Mouse (Mus musculus): ENCODE results near the gene Ube2g1. TPM values are rescaled to one million over a fixed set of nuclear protein-coding genes. Genes with fewer than 3 reads are reported as not detected.
"Not testable (repeated sequence)": the region's sequence is repeated elsewhere in the genome, so short reads cannot be mapped to it uniquely, and the experiment has no call there.

The Ube2g1 gene
- total RNA-seq, 2 experiments from 2014 or later, result 47.7 to 48.6 TPM

DNA sequence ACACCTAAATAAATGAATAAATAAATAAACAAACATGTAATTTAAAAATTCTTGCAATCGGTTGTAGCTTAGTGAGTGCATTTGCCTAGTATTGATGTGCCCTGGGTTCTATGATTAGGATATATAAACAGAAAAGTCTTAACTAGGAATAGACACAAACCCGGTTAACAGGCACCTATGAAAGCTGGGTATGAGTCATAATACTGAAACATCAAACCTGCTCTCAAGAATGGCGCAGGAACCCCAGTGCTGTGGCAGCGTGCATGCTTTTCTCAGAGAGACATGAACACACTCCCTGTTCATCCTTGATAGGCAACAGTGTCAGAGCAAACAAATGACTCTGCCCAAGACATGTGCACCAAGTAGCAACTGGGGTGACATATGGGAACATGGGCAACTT lies 9.3 kb upstream of the Ube2g1 start:
- DNase-seq, result no peak

DNA sequence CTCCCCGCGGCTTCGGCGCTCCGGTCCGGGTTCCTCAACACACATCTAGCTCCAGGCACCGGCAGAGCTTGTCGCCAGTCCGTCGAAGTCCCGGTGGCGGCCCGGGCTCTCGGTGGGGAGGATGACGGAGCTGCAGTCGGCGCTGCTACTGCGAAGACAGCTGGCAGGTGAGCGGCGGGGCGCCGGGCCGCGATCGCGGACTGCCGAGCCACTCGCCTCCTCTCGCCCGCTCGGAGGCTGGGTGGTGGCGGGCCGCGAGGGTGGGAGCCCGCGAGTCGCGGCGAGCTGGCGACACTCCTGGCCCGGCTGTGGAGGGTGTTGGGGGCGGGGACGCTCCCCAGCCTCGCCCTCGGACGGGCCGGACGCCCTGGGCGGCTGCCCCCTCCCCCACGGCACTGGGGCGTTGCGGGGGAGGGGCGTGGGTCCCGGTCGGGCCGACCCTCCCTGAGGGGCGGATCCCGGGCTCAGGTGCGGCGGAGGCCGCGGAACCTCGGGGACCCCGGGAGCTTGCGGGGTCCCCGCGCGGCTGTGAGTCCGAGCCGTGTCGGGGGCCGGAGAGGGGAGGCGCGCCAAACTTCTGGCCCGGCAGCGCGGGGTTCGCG lies 487 bp downstream of the Ube2g1 start:
- DNase-seq, result peak; percentile 85

DNA sequence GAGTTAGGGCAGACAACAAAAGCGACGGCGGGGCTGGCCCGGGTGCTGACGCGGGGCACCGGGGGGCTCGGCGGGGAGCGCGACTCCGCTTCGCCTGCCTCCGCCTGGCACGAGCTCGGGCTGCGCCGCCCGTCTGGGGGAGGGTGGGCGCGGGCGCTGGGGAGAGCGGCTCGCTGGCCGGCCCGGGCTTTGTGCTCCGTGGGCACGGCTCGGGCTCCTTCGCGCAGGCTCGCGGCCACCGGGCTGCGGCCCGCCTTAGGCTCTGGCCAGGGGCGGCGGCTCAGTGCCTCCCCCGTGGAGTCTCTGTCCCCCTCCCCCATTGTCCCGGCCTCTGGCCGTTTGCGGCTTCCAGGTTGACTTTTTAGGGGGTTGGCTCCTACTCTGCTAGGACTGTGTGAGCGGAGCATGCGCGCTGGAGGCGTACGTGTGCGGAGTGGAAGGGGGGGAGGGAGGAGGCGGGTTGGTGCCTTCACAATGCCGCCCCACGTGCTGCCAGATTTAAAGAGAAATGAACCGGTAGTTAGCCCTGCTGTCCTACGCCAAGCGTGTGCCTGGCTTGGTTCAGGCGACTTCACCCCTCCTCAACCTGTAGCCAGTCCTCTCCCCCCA lies 1.1 kb downstream of the Ube2g1 start:
- peak; percentile 86 for DNase-seq

DNA sequence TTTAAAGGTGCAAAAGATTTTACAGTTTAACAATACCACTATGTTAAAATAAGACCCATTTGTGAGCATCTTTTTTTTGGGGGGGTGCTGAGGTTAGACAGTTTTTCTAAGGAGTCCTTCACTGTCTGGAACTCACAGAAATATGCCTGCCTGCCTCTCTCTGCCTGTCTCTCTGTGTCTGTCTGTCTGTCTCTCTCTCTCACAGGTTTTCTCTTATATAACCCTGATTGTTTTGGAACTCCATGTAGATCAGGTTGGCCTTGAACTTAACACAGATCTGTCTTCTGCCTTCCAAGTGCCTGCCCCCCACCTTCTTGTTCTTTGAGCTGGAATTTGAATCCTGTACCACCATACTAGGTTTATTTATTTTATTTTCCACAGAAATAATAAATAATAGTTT lies 2.2 kb downstream of the Ube2g1 start:
- no peak for DNase-seq

DNA sequence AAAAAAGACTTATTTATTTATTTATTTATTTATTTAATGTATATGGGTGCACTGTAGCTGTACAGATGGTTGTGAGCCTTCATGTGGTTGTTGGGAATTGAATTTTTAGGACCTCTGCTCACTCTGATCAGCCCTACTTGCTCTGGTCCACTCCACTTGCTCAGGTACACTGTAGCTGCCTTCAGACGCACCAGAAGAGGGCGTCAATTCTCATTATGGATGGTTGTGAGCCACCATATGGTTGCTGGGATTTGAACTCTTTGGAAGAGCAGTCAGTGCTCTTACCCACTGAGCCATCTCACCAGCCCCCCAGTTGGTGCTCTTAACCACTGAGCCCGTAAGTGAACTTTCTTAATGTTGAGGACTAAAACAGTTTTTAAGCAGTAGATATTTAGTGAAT lies 7.3 kb downstream of the Ube2g1 start:
- not testable (repeated sequence) for DNase-seq

DNA sequence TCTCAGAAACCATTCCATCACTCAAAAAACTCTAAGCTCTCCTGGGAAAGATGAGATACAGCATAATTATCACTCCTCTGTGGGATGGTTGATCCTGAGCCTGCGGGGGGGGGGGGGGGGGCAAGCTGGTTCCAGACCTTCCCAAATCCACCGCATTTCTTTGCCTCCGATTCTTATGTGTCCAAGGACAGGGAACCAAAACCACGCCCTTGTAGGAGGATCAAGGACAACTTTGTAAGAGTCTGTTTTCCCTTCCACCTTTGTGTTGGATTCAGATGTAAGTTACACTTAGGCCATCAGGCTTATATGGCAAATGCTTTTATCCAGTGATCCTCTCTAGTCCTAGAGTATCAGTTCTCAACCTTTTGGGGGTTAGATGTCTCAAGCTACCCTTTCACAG lies 8.8 kb downstream of the Ube2g1 start:
- no peak for DNase-seq

DNA sequence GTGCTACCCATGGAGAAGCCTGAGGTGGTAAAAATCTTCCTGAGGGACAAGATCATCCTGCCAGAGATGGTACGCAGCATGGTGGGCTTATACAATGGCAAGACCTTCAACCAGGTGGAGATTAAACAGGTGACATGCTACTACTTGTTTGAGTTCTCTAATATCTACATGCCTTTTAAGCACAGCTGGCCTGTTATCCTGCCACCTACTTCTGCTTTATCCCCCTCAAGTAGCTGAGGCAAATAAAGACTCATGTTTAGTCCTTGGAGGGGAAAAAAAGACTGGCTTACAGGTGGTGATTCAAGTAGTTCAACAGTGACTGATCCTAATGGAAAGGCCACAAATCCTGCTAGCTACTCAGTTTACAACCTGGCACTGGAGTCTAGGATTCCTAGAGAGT lies 11.4 kb downstream of the Ube2g1 start:
- no peak for DNase-seq

DNA sequence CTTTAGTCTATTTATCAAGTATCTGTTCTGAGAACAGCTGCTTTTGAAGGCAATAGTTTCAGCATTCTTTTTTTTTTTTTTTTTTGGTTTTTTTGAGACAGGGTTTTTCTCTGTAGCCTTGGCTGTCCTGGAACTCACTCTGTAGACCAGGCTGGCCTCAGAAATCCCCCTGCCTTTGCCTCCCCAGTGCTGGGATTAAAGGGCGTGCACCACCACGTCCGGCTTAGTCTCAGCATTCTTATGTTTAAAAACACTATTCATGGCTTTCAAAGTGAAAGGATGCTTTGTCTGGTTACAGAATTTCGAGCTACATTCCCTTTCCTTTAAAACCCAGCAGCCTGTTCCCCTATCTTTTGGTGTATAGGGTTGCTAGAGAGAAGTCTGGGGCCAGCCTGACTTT lies 35.6 kb downstream of the Ube2g1 start:
- no peak for DNase-seq

DNA sequence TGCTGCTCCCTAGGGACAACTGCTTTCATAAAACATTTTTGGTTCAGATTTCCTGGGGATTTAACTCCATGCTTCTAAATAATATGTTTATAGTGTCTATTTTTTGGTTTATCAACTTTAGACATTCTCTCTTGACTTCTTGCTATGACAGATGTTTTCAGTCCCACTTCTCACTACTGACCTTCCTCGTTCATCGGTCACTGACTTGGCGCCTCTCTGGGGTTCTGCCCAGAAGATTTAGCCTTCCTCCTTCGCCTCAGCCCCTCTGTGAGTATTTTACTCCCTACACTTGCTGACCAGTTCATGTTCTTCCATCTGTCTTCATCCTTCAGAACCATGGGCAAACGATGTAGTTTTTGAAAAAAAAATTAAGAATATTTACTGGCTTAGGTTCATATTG lies 38.3 kb downstream of the Ube2g1 start:
- no peak for DNase-seq

DNA sequence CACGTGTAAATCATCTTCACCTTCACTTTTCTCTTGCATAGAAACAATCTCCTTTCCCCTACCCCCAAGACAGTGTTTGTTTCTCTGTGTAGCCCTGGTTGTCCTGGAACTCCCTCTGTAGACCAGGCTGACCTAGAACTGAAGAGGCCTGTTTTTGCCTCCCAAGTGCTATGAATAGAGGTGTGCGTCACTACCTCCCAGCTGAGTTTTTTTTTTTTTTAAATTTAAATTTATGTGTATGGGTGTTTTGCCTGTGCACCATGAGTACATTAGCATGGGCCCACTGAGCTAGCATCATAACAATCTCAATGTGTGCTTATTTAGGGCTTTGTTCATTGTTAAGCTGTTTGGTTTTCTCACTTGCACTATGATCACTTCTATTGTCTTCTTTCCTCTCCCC lies 43.3 kb downstream of the Ube2g1 start:
- DNase-seq, result no peak

DNA sequence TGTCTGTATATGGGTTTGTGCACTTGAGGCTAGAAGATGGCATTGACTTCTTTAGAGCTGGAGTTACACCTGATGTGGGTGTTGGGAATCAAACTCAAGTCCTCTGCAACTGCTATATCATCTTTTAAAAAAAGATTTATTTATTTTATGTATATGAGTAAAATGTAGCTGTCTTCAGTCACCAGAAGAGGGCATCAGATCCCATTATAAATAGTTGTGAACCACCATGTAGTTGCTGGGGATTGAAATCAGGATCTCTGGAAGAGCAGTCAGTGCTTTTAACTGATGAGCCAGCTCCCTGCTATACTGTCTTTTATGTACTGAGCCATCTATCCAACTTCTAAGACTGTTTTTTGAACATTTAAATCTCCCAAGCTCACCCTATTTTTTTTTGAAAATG lies 52.8 kb downstream of the Ube2g1 start:
- DNase-seq, result no peak

DNA sequence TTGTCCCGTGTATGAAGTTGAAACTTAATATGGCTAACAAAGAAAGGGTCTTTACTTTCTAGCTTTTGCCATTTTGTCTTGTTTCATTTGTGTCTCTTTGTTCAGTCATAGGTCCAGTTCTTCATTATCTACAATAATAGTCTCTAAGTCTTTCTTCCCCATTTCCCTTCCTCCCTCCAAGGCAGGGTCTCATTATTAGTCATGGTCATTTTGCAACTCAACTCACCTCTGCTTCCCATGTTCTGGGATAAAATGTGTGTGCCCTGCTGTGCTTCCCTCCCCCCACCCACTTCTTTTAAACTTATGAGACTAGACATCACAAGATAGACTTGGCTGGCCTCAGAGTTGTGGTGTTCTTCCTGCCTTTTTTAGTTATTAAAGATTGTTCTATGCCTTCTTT lies 53.3 kb downstream of the Ube2g1 start:
- DNase-seq, result no peak

DNA sequence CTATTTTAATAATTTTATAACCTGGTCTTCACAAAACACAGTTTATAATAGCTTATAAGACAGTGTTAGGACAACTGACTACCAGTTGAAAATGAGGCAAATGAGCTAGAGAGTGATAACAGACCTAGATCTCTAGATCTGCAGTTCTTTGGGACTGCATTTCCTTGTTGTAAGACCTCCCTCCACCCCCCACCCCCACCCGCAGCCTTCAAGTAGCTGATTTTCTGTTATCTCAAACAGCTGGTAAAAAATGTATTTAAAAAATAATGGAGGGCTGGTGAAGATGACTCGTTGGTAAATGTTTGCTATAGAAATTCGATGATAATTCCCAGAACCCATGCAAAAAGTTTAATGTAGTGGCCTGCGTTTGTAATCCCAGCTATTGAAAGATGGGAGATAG lies 57.6 kb downstream of the Ube2g1 start:
- no peak for DNase-seq

DNA sequence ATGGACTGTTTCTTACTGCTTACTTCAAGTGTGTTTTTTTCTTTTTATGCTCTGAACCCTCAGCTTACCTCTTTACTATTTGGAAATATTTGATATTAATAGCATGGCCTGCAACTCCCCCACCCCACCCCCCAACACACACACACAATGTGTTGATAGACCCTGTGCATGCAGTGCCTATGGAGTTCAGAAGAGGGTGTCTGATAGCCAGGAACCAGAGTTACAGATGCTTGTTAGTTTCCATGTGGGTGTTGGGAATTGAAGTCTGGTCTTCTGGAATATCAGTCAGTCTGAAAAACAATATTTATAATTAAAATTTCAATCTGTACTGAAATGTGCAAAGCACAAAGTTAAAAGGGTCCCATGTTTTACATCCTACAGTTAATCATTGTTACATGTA lies 63.6 kb downstream of the Ube2g1 start:
- DNase-seq, result no peak

DNA sequence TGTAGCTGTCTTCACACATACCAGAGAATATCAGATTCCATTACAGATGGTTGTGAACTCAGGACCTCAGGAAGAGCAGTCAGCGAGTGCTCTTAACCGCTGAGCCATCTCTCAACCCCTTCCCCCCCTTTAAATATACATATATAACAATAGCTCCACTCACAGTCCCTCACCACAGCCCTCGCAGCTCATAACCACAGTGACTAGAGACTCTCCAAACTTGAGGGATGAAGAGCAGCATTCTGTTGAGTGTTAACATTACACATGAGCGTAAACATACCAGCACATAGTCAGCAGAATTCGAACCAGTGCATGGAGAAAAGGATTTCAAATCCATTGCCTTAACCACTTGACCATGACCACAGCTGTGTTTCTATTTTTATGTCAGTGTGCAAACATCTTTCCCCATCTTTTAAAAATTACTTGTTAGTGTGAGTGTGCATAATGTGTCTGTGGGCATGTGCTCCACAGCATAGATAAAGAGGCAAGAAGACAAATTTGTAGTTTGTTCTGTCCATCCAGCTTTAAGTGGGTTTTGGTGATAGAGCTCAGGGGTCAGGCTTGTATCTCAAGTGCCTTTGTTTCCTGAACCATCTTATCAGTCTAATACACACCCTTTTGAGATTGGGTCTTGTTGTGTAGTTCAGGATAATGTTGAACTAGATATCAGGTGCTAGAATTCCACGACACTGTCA lies 64.4 kb downstream of the Ube2g1 start:
- no peak for DNase-seq

DNA sequence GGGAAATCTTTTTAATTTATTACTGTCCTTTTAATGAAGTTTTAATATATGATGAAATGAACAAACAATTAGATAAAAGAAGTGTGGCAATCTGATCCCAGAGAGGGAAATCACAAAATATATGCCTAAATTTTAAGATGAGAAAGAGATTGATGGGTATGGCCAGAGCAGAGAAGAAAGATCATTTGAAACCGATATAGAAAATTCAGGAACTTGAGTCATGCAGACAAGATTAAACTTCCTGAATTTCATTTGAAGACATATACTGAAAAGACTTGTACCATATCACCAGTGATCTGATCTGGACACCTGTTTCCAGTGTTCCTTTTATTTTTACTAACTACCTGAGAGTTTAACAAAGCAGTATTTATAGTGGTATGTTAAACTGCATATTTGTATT lies 65.4 kb downstream of the Ube2g1 start:
- no peak for DNase-seq

DNA sequence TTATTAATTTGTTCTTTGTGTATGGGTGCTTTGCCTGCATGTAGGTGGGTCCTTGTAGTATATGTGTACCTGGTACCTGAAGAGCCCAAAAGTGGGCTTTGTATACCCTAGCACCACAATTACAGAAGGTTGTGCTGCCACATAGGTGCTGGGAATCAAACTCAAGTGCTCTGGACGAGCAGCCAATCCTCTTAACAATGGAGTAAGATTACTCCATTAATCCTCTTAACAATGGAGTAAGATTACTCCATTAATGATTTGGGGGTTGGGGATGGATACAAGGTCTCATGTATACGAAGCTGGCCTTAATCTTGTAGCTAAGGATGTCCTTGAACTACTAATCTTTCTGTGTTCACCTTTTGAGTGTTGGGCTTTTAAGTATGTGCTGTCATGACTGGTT lies 68.2 kb downstream of the Ube2g1 start:
- DNase-seq, result no peak

DNA sequence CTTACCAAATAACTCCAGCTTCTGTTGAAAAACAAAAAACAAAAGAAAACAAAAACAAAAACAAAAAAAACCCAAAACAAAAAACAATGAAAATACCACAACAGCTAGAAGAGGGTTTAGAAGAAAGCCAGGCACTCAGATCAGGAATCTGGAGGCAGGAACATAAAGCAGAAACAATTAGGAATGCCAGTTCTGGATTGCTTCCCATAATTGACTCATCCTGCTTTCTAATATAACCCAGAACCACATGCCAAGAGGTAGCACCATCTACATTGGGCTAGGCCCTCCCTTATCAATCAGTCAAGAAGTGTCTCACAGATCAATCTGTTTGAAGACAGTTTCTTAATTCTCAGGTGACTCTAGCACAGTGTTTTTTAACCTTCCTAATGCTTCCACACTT lies 73.6 kb downstream of the Ube2g1 start:
- no peak for DNase-seq

DNA sequence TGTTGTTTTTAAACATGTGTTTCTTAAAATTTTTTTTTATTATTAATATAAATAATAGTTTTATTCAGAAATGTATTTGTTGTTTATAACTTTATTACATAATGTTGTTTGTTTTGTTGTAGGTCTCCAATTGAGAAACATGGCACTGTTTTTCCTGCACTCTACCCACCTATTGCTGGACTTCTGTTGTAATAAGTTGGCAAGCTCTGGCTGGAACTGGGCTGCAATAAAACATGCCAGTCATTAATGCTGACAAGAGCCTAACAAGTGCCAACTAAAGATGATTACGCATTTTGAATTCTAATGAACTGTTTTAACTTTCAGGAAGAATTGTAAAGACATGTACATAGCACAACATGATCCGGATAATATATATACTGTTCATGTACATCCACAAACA lies 76.3 kb downstream of the Ube2g1 start:
- DNase-seq, result no peak

DNA sequence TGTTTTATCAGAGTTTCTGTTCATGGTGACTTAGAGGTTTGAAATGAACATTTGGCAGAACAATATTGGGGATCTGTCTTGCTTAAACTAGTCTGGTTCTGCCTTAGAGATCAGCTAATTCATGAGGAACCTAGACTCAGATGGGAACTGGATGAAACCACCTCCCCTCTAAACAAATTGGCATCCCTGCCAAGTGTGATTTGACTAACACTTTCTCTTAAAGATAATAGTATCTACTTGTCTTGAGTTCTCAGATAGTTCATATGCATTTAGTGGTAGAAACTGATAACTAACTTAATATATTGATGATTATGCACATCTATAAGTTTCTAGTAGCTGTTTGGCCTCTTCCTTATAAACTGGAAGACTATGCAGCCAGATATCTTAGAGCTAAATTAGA lies 79.6 kb downstream of the Ube2g1 start:
- DNase-seq, result no peak

DNA sequence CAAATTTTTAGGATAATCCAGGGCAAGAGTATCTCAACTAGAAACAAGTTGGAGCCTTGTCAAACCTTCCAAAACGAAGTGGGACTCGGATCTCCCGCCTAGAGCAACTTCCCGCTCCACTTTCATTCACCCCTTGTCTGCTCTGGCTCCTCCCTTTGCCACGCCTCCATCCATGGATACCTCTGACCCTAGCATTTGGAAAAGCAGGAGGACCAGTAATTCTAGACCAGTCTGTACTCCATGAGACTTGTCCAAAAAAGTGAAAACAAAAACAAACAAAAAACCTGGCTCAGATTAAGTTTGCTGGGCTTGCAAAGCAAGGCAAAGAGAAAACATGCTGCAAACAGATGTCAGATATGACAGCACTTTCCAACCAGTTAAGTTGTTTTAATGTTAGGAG lies 81.2 kb downstream of the Ube2g1 start:
- no peak for DNase-seq

DNA sequence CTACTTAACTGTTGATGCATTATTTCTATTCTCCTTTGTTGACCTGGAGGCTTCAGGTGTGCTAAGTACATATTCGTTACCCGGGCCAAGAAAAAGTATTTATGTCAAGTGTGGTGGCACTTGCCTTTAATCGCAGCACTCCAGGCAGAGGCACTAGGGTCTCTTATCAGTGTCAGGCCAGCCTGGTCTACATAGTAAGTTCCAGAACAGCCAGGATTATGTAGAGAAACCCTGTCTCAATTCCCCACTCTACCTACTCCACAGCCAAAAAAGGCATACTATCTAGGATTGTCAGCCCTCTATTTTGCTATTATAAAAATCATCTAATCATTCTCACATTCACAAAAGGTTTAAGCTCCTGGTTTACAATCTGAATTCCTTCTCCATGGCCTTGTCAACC lies 82.0 kb downstream of the Ube2g1 start:
- no peak for DNase-seq

DNA sequence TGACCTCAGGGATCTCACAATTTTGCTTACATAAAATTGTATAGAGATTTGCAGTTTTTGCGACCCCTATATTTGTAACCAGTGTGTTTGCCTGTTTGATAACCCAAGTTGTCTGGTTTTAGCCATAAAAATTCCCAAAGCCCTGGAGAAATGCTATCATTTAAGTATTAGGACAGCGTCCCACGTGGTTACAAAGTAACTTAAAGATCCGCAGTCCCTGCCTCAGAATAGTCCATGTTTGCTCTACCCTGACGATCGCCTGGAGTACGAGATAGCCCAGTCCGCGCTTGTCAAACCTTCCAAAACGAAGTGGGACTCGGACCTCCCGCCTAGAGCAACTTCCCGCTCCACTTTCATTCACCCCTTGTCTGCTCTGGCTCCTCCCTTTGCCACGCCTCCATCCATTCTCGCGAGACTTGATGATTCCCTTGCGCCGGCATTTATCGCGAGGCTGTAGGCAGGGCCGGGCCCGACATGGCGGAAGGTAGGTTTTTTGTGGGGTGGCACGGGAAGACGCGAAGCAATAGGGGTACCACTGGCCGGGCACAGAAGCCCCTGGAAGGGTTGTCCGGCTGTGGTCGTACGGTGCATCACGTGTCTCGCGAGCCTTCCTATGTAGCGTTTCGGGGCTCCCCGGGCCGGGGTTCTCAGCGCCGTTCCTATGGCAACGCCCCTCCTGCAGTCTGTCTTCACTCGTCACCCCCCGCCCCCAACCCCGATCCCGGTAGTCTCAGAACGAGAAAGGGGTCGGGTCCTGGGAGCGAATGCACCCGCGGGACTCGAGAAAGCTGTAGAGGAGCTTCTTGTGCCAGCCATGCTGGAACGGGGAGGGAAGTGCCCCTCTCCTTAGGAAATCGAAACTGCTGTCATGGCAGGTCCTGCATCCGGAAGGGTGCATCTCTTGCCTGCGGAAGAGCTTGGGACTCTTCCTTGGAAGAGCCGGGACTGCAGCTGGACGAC lies 82.7 kb downstream of the Ube2g1 start, which contains the start of gene Ankfy1:
Gene Ankfy1, plus strand, starts transcription at position 456 of the 960 bp plus-strand sequence.
- DNase-seq, result peak; percentile 96
